Mouse (Mus musculus) lung, adult 2 months (tissue): ENCODE results near the gene Map10.

ENCODE experiments used
- CTCF ChIP-seq: fragments of 200-500 bp; IDR thresholded peaks from 2 replicates; pipeline ENCODE4 v1.5.1; 2011; ENCODE audit warnings: mild to moderate bottlenecking, low read length, control low read depth; ENCODE audit not compliant: insufficient read depth
- POLR2A ChIP-seq: fragments of 200-500 bp; IDR thresholded peaks from 2 replicates; pipeline ENCODE4 v1.6.1; 2011; ENCODE audit warnings: low read depth, mild to moderate bottlenecking, control low read depth, low read length, borderline replicate concordance; ENCODE audit errors: extremely low read depth

DNA sequence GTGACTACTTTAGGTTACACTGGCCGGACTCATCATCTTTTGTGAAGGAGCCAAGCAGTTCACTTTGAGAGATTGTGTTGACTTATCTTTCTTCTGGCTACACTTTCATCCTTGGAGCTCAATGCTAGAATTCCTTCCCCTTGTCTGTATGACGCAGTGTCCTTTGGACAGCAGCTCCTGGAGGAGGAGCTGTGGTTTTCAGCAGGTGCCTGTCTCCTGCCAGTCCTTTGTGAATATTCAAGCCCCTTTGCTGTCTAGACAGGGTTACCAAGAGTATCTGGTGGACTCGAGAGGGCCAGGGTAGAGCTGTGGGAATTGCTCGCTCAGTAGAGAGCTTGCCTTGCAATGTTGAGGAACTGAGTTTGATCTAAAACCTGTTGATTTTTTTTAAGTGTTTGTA is 10.7 kb upstream of the Map10 start:
- TF ChIP-seq CTCF (no peak), POLR2A (no peak)
